Mouse (Mus musculus) bone marrow macrophage, adult 2 months (primary cell): ENCODE results near the gene Ifnz. TPM values are rescaled to one million over a fixed set of nuclear protein-coding genes. Genes with fewer than 3 reads are reported as not detected.
"Not testable (repeated sequence)": the region's sequence is repeated elsewhere in the genome, so short reads cannot be mapped to it uniquely, and the experiment has no call there.

Experiments used
- H3K27ac ChIP-seq: 2 replicates; pipeline ENCODE4 v1.5.1; 2012; ENCODE audit warnings: low read depth, low read length; ENCODE audit not compliant: insufficient read depth
- H3K4me1 ChIP-seq: 2 replicates; pipeline ENCODE4 v1.6.1; 2012; ENCODE audit warnings: low read length; ENCODE audit not compliant: control insufficient read depth, insufficient read depth
- H3K4me3 ChIP-seq: 2 replicates; pipeline ENCODE4 v1.5.1; 2012; ENCODE audit warnings: mild to moderate bottlenecking, low read length, moderate library complexity; ENCODE audit not compliant: insufficient read depth
- polyA plus RNA-seq: library from polyadenylated mRNA; stranded (reverse); fragments of >200 nt; gene quantifications from 2 replicates; pipeline ENCODE4 v1.2.4, GENCODE M21; 2012; ENCODE audit not compliant: missing spikeins, insufficient read depth, insufficient read length

The Ifnz gene
- polyA plus RNA-seq, 1 experiment = not detected

- H3K4me1 ChIP-seq, H3K4me3 ChIP-seq, H3K27ac ChIP-seq: not testable (repeated sequence)
Measured at GRCm38 (mm10) chr4:88762341-88762740, 19.6 kb upstream of the Ifnz start.

GRCm38 (mm10) chr4:88763384-88764018, 18.4 kb upstream of the Ifnz start:
- not testable (repeated sequence) for H3K27ac ChIP-seq, H3K4me1 ChIP-seq
- H3K4me3 ChIP-seq = peak overlapping the region; percentile 41

DNA sequence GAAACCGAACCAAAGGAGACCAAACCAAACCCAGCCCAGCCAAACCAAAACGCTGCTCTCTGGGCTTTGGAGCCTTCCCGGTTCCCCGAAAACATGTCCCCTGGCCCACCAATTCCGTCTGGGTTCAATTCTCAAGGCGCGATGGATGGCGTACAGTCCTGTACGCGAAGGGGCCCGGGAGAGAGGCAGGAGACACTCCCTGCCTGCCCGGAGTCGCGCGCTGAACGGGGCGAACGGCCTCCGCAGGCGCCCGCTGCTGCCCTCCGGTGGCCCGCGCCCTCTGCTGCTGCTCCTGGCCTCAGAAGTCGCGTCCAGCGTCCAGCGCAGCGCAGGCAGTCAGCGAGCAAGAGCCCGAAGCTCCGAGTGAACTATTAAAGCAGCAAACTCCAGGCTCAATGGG, 8.4 kb upstream of the Ifnz start, which contains the start of gene Gm13290:
Gene Gm13290, plus strand, starts transcription at position 301 of the 400 bp plus-strand sequence.
- H3K27ac ChIP-seq, H3K4me3 ChIP-seq, H3K4me1 ChIP-seq: not testable (repeated sequence)

- not testable (repeated sequence) for H3K4me1 ChIP-seq, H3K4me3 ChIP-seq, H3K27ac ChIP-seq
Measured at GRCm38 (mm10) chr4:88776622-88777021, 5.3 kb upstream of the Ifnz start, which contains the start of gene Gm13289. Gene Gm13289 (plus strand): TSS chr4:88776922.

- not testable (repeated sequence) for H3K4me1 ChIP-seq, H3K27ac ChIP-seq, H3K4me3 ChIP-seq
Measured at GRCm38 (mm10) chr4:88779550-88779949, 2.4 kb upstream of the Ifnz start, which contains the start of gene Gm13272. Gene Gm13272 (plus strand): TSS chr4:88779850.

GRCm38 (mm10) chr4:88780320-88780719, 1.6 kb upstream of the Ifnz start:
- not testable (repeated sequence) for H3K27ac ChIP-seq, H3K4me1 ChIP-seq, H3K4me3 ChIP-seq

DNA sequence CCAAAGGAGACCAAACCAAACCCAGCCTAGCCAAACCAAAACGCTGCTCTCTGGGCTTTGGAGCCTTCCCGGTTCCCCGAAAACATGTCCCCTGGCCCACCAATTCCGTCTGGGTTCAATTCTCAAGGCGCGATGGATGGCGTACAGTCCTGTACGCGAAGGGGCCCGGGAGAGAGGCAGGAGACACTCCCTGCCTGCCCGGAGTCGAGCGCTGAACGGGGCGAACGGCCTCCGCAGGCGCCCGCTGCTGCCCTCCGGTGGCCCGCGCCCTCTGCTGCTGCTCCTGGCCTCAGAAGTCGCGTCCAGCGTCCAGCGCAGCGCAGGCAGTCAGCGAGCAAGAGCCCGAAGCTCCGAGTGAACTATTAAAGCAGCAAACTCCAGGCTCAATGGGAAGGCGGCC, 404 bp downstream of the Ifnz start:
- H3K4me3 ChIP-seq = peak overlapping the region; percentile 44
- not testable (repeated sequence) for H3K27ac ChIP-seq, H3K4me1 ChIP-seq

- H3K4me1 ChIP-seq, H3K4me3 ChIP-seq, H3K27ac ChIP-seq: not testable (repeated sequence)
Measured at GRCm38 (mm10) chr4:88785409-88785808, 3.5 kb downstream of the Ifnz start, which contains the start of gene Gm13276. Gene Gm13276 (plus strand): TSS chr4:88785709.

DNA sequence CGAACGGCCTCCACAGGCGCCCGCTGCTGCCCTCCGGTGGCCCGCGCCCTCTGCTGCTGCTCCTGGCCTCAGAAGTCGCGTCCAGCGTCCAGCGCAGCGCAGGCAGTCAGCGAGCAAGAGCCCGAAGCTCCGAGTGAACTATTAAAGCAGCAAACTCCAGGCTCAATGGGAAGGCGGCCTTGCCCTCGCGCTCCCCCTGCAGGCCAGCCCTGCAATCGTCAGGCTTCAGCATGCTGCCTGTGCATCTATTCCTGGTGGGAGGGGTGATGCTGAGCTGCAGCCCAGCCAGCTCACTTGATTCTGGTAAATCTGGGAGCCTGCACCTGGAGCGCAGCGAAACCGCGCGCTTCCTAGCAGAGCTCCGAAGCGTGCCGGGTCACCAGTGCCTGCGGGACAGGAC, 6.5 kb downstream of the Ifnz start, which contains the start of gene Gm13277:
Gene Gm13277, plus strand, starts transcription at position 231 of the 400 bp plus-strand sequence.
- not testable (repeated sequence) for H3K27ac ChIP-seq, H3K4me3 ChIP-seq, H3K4me1 ChIP-seq

DNA sequence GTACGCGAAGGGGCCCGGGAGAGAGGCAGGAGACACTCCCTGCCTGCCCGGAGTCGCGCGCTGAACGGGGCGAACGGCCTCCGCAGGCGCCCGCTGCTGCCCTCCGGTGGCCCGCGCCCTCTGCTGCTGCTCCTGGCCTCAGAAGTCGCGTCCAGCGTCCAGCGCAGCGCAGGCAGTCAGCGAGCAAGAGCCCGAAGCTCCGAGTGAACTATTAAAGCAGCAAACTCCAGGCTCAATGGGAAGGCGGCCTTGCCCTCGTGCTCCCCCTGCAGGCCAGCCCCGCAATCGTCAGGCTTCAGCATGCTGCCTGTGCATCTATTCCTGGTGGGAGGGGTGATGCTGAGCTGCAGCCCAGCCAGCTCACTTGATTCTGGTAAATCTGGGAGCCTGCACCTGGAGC, 9.3 kb downstream of the Ifnz start, which contains the start of gene Gm13278:
Gene Gm13278, plus strand, starts transcription at position 301 of the 400 bp plus-strand sequence.
- H3K4me1 ChIP-seq, H3K4me3 ChIP-seq, H3K27ac ChIP-seq: not testable (repeated sequence)

DNA sequence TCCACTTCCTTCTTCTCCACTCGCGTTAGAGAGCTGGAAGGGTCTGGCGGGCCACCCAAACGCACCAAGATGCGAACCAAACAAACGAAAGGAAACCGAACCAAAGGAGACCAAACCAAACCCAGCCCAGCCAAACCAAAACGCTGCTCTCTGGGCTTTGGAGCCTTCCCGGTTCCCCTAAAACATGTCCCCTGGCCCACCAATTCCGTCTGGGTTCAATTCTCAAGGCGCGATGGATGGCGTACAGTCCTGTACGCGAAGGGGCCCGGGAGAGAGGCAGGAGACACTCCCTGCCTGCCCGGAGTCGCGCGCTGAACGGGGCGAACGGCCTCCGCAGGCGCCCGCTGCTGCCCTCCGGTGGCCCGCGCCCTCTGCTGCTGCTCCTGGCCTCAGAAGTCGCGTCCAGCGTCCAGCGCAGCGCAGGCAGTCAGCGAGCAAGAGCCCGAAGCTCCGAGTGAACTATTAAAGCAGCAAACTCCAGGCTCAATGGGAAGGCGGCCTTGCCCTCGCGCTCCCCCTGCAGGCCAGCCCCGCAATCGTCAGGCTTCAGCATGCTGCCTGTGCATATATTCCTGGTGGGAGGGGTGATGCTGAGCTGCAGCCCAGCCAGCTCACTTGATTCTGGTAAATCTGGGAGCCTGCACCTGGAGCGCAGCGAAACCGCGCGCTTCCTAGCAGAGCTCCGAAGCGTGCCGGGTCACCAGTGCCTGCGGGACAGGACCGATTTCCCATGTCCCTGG, 12.2 kb downstream of the Ifnz start, which contains the start of gene Gm13275:
Gene Gm13275, plus strand, starts transcription at position 552 of the 740 bp plus-strand sequence.
- not testable (repeated sequence) for H3K4me1 ChIP-seq, H3K4me3 ChIP-seq, H3K27ac ChIP-seq

- H3K4me1 ChIP-seq, H3K27ac ChIP-seq, H3K4me3 ChIP-seq: not testable (repeated sequence)
Measured at GRCm38 (mm10) chr4:88797097-88797496, 15.2 kb downstream of the Ifnz start, which contains the start of gene Gm13279. Gene Gm13279 (plus strand): TSS chr4:88797397.

DNA sequence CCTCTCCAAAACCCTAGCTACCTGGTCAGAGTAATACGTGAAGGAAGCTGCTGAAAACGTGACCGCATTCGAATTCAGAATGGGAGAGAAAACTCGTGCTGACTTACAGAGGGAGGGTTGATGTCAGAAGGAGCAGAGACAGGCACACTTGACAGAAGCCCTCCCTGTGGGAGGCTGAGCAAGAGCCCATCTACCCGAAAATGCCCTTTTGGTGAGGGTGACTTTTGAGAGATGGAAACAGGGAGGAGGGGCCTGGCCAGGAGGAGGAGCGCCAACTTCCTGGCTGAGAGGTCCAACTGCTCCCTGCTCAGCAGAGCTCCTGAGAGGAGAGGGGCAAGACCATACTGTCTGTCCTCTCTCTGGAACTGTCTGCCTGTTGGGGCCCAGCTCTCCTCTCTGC, 17.4 kb downstream of the Ifnz start, which contains the start of gene Gm13285:
Gene Gm13285, plus strand, starts transcription at position 301 of the 400 bp plus-strand sequence.
- not testable (repeated sequence) for H3K27ac ChIP-seq, H3K4me1 ChIP-seq, H3K4me3 ChIP-seq

DNA sequence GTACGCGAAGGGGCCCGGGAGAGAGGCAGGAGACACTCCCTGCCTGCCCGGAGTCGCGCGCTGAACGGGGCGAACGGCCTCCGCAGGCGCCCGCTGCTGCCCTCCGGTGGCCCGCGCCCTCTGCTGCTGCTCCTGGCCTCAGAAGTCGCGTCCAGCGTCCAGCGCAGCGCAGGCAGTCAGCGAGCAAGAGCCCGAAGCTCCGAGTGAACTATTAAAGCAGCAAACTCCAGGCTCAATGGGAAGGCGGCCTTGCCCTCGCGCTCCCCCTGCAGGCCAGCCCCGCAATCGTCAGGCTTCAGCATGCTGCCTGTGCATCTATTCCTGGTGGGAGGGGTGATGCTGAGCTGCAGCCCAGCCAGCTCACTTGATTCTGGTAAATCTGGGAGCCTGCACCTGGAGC, 21.0 kb downstream of the Ifnz start, which contains the start of gene Gm13287:
Gene Gm13287, plus strand, starts transcription at position 301 of the 400 bp plus-strand sequence.
- not testable (repeated sequence) for H3K4me1 ChIP-seq, H3K27ac ChIP-seq
- H3K4me3 ChIP-seq = peak within 1 kb of the TSS; percentile 17; the same call in 1 of the 2 replicates

- not testable (repeated sequence) for H3K27ac ChIP-seq, H3K4me1 ChIP-seq
- H3K4me3 ChIP-seq = 0 out of 2 replicates have a peak within 1 kb of the TSS, but pooled peaks have one; percentile 14
Measured at GRCm38 (mm10) chr4:88805231-88805630, 23.3 kb downstream of the Ifnz start, which contains the start of gene Gm13288. Gene Gm13288 (plus strand): TSS chr4:88805531.
